Mouse (Mus musculus) brain, embryonic 14.5 days (tissue): ENCODE results near the gene Dcun1d1.

ENCODE experiments used
- CTCF ChIP-seq: fragments of 200-500 bp; IDR thresholded peaks from 2 replicates; pipeline ENCODE4 v1.5.1; 2012; ENCODE audit warnings: inconsistent platforms, mild to moderate bottlenecking, moderate library complexity, borderline replicate concordance; ENCODE audit not compliant: insufficient read depth, insufficient read length; ENCODE audit errors: extremely low read depth
- POLR2A ChIP-seq: fragments of 200-500 bp; IDR thresholded peaks from 2 replicates; pipeline ENCODE4 v1.6.1; 2012; ENCODE audit warnings: mild to moderate bottlenecking, inconsistent platforms, borderline replicate concordance; ENCODE audit not compliant: poor library complexity, insufficient read depth, insufficient read length, severe bottlenecking; ENCODE audit errors: extremely low read depth

- no peak for TF ChIP-seq POLR2A
- TF ChIP-seq CTCF = no peak
Measured at GRCm38 (mm10) chr3:35966493-35966892, 29.2 kb upstream of the Dcun1d1 start.
